Mouse (Mus musculus): Measurements from ENCODE around the gene Tmem161a.
"Not testable (repeated sequence)": the region's sequence is repeated elsewhere in the genome, so short reads cannot be mapped to it uniquely, and the experiment has no call there.

The Tmem161a gene

DNA sequence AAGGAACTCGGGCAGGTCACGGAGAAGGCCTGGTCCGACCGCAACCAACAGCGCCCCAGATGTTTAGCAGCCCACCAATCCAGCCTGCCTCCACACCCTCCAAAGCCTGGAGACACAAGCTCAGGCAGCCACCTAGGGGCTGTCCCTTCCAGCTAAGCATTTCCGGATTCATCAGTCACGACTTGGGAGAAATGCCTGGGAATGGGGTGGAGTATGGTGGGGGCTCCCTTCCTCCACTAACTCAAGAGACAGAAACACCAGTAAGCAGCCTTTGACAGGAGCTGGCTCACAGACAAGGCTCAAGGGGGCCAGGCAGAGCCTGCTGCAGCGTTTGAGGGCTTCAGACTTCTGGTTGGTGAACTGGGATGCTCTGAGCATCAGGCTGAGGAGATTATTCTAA is 38.4 kb downstream of the Tmem161a start:
- DNase-seq (ENCODE audit: low read depth, low spot score): peak; percentile 71

- no peak for DNase-seq (ENCODE audit: low read depth, low spot score)
These were observed 39.1 kb downstream of the Tmem161a start for GRCm38 (mm10) chr8:70211275-70211674.

GRCm38 (mm10) chr8:70211726-70212111 is 39.6 kb downstream of the Tmem161a start:
- DNase-seq (ENCODE audit: low read depth, low spot score): peak; percentile 48

DNA sequence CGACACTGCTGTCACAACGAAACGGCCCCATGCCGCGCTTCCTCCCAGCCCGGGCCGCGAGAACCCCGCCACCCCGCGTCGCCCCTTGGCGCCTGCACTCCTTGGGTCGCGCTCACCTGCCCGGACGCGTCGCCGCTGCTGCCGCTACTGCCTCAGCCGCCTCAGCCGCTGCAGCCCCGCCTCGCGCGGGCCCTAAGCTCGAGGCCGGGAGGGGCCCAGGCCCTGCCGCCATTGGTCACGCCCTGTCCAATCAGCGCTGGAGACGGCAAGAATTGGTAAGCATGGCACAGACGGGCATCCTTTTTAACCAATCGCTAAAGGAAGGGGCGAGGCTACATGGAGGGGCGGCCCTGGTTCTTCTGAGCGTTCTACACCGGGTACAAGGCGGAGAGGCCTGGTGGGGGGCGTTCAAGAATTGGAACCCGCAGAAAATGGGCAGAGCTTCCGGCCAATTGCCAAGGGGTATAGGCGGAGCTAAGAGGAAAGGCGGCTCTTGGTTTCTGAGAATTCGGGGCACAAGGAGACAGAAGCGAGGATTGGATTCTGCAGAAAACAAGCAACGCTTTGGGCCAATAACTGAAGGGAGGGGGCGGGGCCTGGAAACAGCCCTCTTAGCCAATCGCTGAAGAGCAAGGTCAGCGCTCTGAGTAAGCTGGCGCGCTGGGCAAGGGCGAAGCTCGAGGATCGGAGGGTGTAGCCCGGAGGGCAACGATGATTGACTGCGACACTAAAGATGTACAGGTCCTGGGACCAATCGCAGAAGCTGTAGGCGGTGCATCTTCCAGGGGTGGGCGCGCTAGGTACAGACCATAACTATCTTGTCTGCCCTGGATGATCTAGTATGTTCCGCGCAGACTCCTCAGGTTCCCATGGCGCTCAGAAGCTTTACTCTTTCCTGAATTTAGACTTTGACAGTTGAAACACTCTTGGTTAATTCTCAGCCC is 40.2 kb downstream of the Tmem161a start, which contains the start of gene Slc25a42:
Gene Slc25a42 (minus strand): TSS at position 194 of the 944 bp plus-strand sequence.
- DNase-seq (ENCODE audit: low read depth, low spot score): peak; percentile 100

GRCm38 (mm10) chr8:70214411-70214810 is 42.3 kb downstream of the Tmem161a start:
- DNase-seq (ENCODE audit: low read depth, low spot score): no peak

DNA sequence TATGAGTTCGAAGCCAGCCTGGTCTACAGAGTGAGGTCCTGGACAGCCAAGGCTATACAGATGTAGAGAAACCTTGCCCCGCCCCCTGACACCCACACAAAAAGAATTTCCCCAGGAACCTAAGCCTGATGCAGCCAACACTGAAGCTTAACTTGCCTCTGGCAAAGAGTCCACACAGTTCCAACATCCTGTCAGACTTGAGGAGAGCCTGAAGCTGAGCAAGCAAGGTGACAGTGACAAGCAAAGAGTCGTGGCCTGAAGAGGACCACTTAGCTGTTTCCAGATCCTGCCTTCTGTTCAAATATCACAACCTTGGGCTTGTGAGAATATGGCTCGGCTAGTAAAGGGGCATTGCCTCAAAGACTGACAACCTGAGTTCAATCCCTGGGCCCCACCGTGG is 42.9 kb downstream of the Tmem161a start:
- no peak for DNase-seq (ENCODE audit: low read depth, low spot score)

DNA sequence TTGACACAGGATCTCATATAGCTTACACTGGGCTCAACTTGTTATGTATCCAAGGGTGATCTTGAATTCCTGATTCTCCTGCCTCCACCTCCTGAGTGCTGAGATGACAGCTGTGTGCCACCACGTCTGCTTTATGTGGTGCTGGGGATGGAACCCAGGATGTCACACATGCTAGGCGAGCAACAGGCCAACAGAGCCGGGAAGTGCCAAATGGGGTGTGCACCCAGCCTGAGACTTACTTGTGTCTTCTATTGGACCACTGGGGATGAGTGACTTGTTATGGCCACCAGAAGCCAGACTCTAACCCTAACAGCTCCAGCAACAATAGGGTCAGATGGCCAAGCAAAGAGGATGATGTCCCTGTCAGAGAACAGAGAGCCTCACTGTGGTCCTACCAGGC is 44.0 kb downstream of the Tmem161a start:
- not testable (repeated sequence) for DNase-seq (ENCODE audit: low read depth, low spot score)

- peak; percentile 92 for DNase-seq (ENCODE audit: low read depth, low spot score)
These were observed 44.4 kb downstream of the Tmem161a start for GRCm38 (mm10) chr8:70216566-70216965.

GRCm38 (mm10) chr8:70217441-70217840 is 45.3 kb downstream of the Tmem161a start:
- DNase-seq (ENCODE audit: low read depth, low spot score): no peak

DNA sequence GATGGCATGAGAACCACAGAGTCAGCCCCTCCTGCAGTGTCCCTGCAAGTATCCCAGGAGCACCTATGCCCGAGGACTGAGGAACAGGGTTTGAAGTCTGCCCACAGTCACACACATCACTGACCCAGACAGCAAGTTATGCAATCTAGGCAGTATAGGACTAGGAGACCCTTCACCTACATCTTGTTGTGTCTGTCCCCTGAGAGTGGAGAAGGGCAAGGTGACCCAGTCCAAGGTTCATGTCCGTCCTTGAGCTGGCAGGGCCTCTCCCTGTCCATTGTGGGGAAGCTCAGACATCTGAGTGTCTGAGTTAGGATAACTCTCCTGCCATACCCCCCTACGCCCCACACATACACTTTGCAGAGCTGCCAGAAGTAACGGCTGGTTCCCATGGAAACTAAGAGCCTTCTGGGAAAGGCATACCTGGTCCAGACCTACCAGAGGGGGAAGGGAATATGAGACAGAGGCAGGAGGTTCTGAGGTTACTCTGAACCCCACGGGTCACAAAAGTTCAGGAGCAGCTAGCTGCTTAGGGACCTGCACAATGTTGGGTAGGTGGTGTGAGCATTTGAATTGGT is 47.0 kb downstream of the Tmem161a start:
- DNase-seq (ENCODE audit: low read depth, low spot score): peak; percentile 47

DNA sequence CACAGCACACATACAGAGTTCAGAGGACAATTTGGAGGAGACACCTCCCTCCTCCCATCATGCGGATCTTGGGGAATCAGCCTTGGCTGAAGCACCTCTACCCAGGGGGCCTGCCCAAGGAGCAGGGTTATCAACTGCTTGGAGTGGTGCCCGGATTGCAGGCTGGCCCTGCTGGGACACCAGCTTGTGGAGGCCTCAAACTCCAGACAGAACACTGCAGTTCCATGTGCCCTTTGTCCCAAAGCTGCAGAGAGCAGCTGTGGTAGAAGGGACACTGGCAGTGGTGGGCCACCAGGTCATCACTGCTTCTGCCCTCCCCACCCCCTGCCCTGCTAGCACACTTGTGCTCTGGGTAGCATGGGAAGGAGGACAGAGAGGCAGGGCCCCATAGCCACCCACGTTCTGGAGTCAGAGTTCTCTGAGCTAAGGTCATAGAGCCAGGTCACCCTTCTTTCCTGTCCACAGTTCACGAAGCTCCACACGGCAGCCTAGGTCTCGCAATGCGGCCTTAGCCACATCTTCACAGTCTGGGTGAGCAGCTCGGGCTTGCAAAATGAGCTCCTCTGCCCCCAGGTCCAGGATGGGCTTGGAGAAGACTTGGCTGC is 48.2 kb downstream of the Tmem161a start:
- no peak for DNase-seq (ENCODE audit: low read depth, low spot score)

DNA sequence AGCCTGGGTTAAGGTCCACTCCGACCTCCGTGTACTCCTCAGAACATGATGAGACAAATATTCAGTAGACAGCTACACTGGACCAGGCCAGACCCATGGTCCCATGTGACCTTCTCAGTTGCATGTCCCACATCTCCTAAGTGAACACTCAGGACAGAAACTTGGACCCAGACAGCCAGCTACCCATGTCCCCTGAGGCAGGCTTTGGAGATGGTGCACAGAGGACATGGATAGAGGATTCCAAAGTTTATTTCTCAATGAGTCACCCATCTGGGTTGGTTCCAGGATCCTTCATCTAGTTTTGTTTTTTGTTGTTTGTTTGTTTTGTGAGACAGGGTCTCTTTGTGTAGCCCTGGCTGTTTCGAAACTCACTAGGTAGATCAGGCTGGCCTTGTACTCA is 48.8 kb downstream of the Tmem161a start:
- DNase-seq (ENCODE audit: low read depth, low spot score): no peak

GRCm38 (mm10) chr8:70222041-70222440 is 49.9 kb downstream of the Tmem161a start:
- no peak for DNase-seq (ENCODE audit: low read depth, low spot score)

GRCm38 (mm10) chr8:70223341-70223740 is 51.2 kb downstream of the Tmem161a start:
- peak; percentile 54 for DNase-seq (ENCODE audit: low read depth, low spot score)

DNA sequence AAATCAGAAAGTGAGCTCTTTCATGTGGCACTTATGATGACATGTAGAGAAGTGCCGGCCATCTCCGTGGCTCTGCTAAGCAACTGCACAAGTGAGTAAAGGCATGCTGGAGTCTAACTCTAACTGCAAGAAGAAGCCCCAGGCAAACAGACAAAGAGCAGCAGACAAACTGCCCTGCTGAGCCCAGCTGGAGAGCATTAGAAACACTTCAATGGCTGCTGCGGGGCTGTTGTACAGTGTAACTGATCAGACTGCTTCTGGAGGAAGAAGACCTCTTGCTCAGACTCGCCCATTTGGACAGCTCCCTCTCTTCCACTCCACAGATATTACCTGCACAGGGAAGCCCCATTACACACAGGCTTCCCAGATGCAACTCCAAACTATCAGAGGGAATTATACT is 55.8 kb downstream of the Tmem161a start:
- DNase-seq (ENCODE audit: low read depth, low spot score): no peak

DNA sequence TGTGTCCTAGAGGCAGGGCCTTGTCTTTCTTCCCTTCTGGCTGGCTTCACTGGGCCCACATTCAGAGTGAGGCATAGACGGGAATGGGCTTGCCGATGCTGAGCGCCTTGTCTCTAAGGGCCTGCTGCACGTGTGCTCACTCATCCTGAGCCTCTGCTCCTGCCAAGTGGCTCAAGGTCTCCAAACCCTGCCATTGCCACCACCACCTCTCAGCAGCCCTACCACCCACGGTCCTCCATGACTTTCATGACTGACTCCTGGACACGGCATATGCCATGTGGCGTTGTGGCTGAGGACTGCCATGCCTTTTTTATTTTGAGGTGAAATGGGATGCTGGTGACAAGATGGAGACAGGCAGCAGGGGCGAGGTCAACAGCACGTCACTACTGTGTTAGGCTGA is 58.7 kb downstream of the Tmem161a start:
- DNase-seq (ENCODE audit: low read depth, low spot score): no peak
